Mouse (Mus musculus): ENCODE measurements at regions not wholly inside any gene's neighbourhood (a gene's known extent, or its start where the extent isn't known, plus 50 kb on each side); places are given as distances from the start of the nearest gene placed in this dataset.
A peak's percentile ranks its signal among the peaks of the same experiment; 100 is the strongest.

DNA sequence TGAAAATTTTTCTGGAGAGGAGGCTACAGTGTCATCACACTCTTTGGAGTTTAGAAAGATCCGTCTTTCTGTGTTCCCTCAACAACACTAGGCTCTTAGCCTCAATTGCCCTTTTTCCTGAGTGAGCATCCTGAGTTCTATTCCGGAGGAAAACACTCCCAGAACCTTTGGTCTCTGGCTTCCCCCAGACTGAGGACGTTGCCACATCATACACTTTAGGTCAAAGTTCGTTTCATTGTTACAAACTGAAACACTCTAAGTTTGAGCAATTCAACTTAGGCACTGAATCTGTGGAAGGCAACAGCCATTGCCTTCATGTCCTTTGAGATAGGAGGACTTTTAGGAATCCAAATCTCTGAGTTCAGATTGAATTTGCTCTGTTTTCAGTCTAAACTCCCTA is 85.0 kb downstream of the Arl4a start:
- no peak for DNase-seq

DNA sequence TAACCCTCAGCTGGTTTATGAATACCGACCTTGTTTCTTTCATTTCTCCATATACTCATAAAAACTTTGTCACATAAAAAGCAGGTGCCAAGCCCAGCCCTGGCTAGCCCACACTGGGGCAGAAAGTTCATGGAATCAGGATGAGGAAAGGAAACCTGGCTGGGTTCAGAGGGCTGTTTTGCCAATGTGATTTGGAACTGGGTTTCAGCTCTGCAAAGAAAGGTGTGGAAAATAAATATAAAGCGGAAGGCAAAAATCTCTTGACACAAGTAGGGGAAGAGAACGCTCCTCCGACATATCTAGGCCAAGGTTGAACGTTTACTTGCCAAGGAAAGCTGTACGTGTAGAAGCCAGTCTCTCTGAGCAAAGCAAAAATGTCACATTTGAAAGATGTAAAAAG is 85.9 kb downstream of the Arl4a start:
- DNase-seq = no peak

DNA sequence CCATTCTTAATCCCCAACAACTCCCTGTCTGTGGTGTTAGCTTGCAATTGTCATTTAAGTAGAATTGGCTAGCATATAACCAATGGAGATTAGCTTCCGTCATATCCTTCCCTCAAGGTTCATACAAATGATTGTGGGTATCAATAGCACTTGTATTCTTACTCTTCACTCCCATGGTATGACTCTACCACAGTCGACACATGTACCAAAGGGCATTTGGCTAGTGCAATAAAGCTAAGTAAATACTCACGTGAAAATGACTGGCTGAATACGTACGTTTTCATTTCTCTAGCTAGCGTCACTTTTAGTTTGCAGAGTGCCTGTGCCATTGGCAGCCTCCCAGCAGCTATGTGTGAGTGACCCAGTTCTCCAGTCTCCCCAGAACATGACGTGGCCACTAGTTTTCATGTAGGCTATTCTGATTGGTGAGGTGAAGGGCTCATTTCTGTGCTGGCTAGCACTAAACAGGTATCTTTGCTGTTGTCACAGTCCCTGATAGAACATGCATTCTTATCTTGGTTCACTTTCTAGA is 87.5 kb downstream of the Arl4a start:
- peak; percentile 18 to 27 for DNase-seq

DNA sequence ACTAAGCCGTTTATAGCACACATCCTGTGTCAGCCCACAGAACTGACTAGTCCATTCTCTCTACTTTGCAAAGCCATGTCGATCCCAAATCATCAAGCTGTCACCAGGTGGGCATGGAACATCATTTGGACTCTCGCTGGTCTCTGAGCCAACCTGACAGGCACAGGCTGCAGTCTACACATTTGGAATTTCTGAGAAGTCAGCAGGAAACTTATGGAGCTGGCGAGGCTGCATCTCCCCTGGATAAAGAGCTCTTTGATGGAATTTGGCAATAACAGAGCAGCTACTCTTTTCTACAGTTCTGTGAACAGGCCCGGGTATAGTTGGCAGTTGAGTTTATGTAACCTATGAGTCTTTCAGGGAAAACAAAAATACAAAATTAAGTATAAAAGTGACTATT is 94.9 kb downstream of the Arl4a start:
- no peak for DNase-seq

GRCm38 (mm10) chr12:39941162-39941561 is 96.7 kb downstream of the Arl4a start:
- no peak for DNase-seq

- no peak for DNase-seq
Observed at GRCm38 (mm10) chr12:39939017-39939416, 98.8 kb downstream of the Arl4a start.

GRCm38 (mm10) chr12:39938211-39938610 is 99.6 kb downstream of the Arl4a start:
- no peak for DNase-seq

GRCm38 (mm10) chr12:39936331-39936730 is 101.5 kb downstream of the Arl4a start:
- DNase-seq = no peak

DNA sequence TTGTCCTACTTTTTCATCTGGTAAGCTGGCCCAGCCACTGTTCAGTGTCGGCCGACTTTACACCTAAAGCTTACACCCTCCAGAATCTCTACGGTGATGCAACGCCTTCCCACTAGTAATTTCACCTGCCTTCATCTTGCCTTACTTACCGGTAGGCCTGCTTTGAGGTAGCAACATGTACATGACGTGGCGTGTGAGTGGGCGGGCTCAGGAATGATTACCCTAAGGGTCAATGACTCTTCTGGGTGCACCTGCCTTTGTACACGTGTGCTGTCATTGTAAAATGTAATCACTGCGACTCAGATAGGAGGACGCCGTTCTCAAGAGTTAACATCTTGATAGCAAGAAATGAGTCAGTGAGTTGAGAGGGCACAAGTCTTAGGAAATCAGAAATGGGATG is 102.0 kb downstream of the Arl4a start:
- DNase-seq = no peak

- no peak for DNase-seq
Observed at GRCm38 (mm10) chr12:39934877-39935276, 102.9 kb downstream of the Arl4a start.

DNA sequence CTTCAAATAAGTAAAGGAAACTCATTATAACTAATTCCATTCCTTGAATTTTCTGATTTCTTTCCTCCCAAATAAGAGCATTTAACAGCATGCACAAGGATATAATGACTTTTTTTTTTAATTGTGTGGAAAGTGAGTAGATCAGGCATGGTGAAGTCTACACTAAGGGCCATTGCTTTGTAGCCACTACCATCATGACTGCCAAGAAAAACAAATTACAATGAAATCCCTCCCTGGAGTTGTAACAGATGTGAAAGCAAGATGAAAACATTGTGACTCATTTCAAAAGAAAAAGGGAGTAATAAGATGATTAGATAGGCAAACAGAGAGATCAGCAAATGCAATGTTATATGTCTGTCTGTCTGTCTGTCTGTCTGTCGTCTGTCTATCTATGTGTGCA is 106.6 kb downstream of the Arl4a start:
- no peak for DNase-seq

- no peak for DNase-seq
Observed at GRCm38 (mm10) chr12:39927902-39928301, 109.9 kb downstream of the Arl4a start.

DNA sequence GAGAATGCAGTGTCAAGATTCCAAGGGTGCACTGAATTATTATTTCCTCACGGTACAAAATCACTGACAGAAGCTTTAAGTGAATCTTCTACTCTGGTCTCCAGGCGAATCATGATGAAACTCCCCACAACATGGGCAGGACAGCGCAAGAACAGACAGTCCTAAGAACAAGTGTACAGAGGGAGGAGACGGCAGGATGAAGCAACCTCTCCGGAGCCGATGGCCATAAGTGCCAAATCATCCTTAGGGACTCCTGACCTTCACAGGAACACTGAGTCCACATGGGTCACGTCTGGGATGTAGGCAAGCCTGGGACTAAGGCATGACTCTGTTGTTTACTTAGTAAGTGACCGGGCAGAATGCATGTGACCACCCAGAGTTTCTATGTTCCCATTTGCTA is 110.8 kb downstream of the Arl4a start:
- no peak for DNase-seq

GRCm38 (mm10) chr12:39921481-39921880 is 116.3 kb downstream of the Arl4a start:
- DNase-seq = no peak

- DNase-seq = peak; percentile 54 to 56
Observed at GRCm38 (mm10) chr12:39920466-39920913, 117.3 kb downstream of the Arl4a start.

DNA sequence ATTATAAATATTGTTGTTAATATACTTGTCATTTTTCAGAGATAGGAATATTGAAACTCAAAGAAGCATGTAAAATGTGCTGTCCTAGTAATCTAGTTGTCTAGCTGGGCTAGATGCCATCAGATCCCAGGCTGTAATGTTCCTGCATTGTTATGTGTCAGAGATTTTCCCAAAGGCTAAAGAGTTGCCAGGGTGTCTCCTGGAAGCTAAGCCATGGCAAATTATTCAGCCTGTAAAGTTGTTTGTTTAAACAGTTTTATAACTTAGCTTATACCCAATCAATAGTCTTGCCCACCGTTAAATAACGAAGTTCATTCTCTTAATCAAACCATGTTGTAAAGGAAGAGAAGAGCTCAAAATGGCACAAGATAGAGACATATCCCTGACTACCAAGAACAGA is 117.9 kb downstream of the Arl4a start:
- no peak for DNase-seq

GRCm38 (mm10) chr12:39888493-39888892 is 149.3 kb downstream of the Arl4a start:
- DNase-seq = no peak

DNA sequence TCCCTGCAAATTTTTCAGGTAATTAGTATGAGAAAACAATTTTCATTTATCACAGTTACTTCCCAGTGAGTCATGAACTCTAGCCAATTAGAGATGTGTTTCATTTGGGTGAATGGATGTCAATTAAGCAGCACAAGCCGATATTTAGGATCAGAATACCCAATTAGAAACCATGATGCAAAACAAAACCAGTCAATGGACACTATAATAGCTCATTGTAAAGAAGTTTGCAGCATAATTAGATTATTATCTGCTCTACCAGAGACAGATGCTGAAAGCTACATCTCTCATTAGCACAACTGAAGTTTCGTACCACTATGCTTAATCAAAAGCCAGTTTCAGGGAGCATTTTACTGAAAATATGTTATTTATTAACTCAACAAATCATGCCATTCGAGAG is 152.5 kb downstream of the Arl4a start:
- no peak for DNase-seq

GRCm38 (mm10) chr12:39880309-39880708 is 157.5 kb downstream of the Arl4a start:
- DNase-seq = no peak

DNA sequence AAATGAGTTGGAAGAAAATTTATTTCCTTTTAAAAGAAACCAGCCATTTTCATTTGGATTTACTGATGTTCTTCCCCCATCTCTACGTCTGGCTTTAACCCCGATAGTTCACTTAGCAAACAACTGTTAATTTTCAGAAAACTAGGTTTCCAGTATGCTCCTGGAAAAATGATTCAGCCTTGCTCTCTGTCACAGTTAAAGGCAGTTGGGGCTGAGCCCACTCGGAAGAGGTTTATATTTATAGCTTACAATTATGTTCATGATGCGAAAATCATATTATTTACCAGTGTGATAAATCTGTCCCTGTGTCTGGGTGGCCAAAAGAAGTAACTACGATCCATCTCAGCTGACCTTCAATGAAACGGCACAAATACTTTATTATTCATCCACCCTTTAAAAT is 163.9 kb downstream of the Arl4a start:
- no peak for DNase-seq

DNA sequence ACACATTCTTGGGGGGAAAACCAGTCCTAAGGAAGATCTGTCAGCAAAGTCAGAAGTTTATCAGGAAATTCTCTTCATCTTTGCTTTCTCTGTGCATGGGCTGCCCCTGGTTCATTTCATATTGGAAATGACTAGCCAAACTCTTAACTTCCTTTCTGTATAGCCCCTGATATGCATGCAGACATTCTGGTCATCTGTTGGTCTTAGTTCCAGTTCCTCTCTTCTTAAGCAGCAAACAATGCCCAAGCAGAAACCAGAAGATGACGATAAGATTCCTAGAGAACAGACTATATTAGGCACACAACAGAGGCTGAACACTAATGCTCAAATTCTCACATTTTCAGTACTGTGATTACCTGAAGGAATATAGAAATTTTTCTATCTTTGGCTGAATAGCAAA is 176.0 kb downstream of the Arl4a start:
- no peak for DNase-seq

DNA sequence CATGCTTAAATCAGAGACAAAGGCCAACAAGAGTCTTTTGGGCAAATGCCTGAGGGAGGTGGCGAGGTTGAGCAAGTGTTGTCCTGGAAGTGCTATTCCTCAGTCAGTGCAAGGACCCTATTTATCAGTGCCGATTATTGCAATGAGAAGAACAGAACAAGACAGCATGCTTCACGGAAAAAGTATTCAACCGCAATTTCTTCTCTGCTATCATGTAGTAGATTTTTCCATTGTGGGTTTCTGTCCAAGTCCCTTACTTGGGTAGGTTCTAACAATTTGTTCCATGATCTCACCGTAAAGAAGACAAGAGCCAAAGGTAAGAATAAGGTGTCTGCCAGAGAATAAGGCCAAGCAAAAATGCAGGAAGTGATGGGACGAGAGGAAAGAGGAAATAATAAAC is 186.2 kb downstream of the Arl4a start:
- no peak for DNase-seq

DNA sequence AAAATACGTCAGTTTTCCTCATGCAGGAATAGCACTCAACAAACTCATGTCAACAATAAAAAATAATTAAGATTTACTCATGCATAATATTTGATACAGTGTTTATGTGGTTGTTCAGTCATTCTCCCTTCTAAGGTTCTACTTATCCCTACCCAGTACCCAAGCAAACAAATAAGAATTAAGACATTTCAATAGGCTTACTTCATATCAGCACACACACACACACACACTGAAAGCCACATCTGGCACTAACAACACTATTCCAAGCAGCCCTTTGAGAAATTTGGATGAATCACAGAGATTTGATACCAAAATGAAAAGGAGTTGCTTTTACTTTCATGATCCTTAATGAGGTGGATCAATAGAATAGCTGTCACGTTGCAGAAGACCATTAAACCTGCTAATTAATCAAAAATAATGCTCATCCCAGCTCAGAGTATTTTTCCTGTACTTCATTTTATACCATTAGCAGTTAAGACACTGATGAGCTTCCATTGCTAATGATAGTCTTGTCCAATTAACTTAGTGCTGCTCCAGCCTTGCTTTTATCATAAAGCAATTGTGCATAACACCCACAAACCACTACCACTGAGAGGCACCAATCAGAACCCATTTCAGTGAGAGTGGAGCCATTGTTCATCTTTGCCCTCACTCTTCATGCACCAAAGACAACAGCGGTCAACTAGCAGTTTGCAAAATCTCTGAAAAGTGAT is 188.3 kb downstream of the Arl4a start:
- DNase-seq = no peak

DNA sequence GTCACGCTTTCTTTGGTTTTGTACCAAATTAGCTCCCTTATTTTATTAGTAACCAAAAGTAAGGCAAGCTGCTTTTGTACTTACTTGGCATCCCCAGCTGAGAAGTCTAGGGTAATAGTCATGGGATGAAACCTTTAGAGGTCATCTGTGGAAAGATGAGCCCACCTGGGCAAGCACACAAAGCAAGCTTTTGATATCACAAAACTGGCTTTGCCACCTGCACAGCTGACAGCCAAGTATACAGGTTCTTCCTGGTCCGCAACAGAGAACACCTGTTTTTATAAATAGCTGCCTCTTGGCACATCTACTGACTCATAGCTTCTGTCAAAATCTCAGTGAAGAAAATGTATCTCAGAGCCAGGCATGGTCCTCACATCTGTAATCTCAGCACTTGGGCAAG is 197.2 kb downstream of the Arl4a start:
- DNase-seq = no peak

DNA sequence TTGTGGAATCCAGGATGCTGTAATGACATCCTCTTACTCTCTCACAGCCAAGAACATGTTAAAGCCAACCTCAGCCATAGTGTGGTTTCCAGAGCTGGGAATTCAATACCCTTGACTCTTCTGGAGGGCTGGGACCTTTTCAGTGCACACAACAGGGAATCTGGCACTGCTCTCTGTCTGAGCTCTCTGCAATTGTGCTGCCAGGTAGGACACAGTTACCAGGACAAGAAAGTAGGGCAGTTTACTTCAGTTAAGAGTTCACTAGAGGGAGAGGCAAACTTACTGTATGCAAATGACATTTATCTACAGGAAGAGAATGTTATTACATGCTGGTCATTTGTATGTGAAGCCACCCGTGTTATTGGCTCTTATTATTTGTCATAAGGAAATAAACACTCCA is 197.6 kb downstream of the Arl4a start:
- DNase-seq = no peak

Data from cerebellum, postnatal 36 days (tissue).